In the genomic region with DNA sequence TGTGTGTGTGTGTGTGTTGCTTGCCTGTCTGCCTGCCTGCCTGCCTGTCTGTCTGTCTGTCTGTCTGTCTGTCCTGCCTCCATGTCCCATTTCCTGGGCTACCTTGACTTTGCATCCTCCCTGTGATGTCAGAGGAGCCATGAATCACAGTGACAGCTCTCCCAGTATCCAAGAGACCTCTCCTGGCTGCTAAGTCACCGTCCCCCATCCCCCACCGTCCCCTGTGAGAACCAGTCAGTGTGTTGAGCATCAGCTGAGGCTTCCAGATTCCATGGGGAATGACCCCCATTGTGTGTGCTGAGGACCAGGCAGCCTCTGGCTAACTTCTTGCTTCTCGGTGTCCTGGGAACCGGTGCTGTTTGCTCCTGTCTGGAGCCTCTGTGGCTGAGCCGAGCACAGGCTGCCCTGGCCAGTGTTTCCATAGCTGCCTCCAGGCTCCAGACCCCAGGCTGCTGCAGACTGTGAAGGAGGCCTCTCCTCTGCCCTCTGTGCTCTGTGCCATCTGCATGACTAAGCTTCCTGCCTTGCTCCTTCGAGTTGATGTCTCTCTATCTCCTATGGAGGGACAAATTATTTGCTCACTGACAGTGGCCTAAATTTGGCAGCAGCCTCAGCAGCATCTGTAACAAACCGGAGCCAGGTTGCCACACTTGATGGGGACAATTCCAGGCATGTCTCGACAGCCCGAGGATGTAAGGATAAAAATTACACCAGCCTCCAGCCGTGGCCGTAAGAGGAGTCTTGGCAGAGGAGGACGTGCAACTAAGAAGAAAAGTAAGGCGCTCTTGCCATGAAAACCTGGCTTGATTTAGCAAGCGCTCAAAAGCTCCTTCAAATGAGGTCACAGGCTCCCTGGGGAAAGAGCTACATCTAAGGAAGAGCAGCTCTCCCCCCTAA, we compare ENCODE assay signal across 8 mouse cellular contexts.
A peak's percentile ranks its signal among the peaks of the same experiment; 100 is the strongest.
DNase-seq lines count a peak whose midpoint lies in the region; ATAC-seq lines count a peak whose summit lies in the region.

No protein-coding gene starts in this region.

- no peak for ATAC-seq in kidney, embryonic 16.5 days (ENCODE audit: low FRiP score, low TSS enrichment)
- ATAC-seq in activated CD4-positive, CD25-positive, alpha-beta regulatory T cell, adult 4 months, result no peak

- H3K4me1 ChIP-seq in kidney, embryonic 16.5 days (ENCODE audit: insufficient read depth, low read length), result peaks cover 24% of the 10 kb centered on the region

- H3K4me3 ChIP-seq in kidney, embryonic 16.5 days (ENCODE audit: low read length), result no peak overlapping the region

- H3K27ac ChIP-seq in kidney, embryonic 16.5 days (ENCODE audit: low read length), result no peak overlapping the region

- no peaks in the 10 kb centered on the region for H3K27me3 ChIP-seq in kidney, embryonic 16.5 days (ENCODE audit: insufficient read depth, low read length)

- no peaks in the 10 kb centered on the region for H3K36me3 ChIP-seq in kidney, embryonic 16.5 days (ENCODE audit: insufficient read depth, low read length)

- DNase-seq in right cerebral cortex, adult 18-20 months, result peak; percentile 50
- DNase-seq in right cerebral cortex, postnatal 4 days, result no peak
- DNase-seq in fat pad, adult 2 months (ENCODE audit: extremely low read depth, low read depth, low spot score), result peak; percentile 65
- peak; percentile 49 to 57 for DNase-seq in left cerebral cortex, postnatal 14 days (ENCODE audit: low spot score in 2 of 2)
- peak; percentile 42 for DNase-seq in right cerebral cortex, postnatal 25 days
- DNase-seq in layer of hippocampus, postnatal 36 days, result no peak

- no peaks in the 10 kb centered on the region for H3K9me3 ChIP-seq in kidney, embryonic 16.5 days (ENCODE audit: low read length)

- no peak overlapping the region for H3K9ac ChIP-seq in kidney, embryonic 16.5 days (replicated peaks; ENCODE audit: low read length)

- H3K4me2 ChIP-seq in kidney, embryonic 16.5 days (replicated peaks; ENCODE audit: low read depth, low read length), result no peak overlapping the region

- intact Hi-C loops in left cerebral cortex, postnatal 14 days (cut with DNase I), result no loop called here

- WGBS in kidney, embryonic 16.5 days, result 56% methylated on average over 14 of the region's 14 CpGs

Comparison
In these comparisons a context has a peak if more than half of its experiments do, and no peak if none do; other contexts are left out.
1. DNase-seq: peak in right cerebral cortex, adult 18-20 months (single experiment), fat pad, adult 2 months (single experiment), left cerebral cortex, postnatal 14 days (2 of 2) and right cerebral cortex, postnatal 25 days (single experiment); none in right cerebral cortex, postnatal 4 days (single experiment) and layer of hippocampus, postnatal 36 days (0 of 2).